Mouse (Mus musculus) G1E (cell line): ENCODE data around the gene Dcaf5. TPM values are rescaled to one million over a fixed set of nuclear protein-coding genes. Genes with fewer than 3 reads are reported as not detected.

Source experiments
- ATAC-seq: 2 replicates; pipeline ENCODE4 v1.8.0; 2016; ENCODE audit warnings: mild to moderate bottlenecking; ENCODE audit not compliant: insufficient number of reproducible peaks, poor library complexity, low FRiP score, severe bottlenecking; ENCODE audit errors: extremely low read depth
- DNase-seq: peaks from one replicate; pipeline ENCODE4 v3.0.0; 2012; ENCODE audit warnings: low spot score
- H3K27me3 ChIP-seq: 2 replicates; pipeline ENCODE4 v1.6.1; 2012; ENCODE audit warnings: mild to moderate bottlenecking, low read length, inconsistent platforms; ENCODE audit not compliant: insufficient read depth
- H3K36me3 ChIP-seq: replicated peaks from 2 replicates; pipeline ENCODE3; 2012; ENCODE audit warnings: mild to moderate bottlenecking, inconsistent platforms
- H3K4me1 ChIP-seq: 2 replicates; pipeline ENCODE4 v1.6.1; 2012; ENCODE audit warnings: low read depth, low read length, inconsistent platforms, mixed read lengths; ENCODE audit not compliant: insufficient read depth
- H3K4me3 ChIP-seq: 2 replicates; pipeline ENCODE4 v1.5.1; 2012; ENCODE audit warnings: low read depth, mild to moderate bottlenecking, inconsistent platforms, low read length, moderate library complexity, mixed read lengths
- H3K9me3 ChIP-seq: replicated peaks from 2 replicates; pipeline ENCODE4 v1.6.1; 2012; ENCODE audit warnings: inconsistent platforms
- CTCF ChIP-seq: IDR thresholded peaks from 2 replicates; pipeline ENCODE4 v1.5.1; 2012; ENCODE audit warnings: low read depth, low read length, inconsistent platforms, mixed read lengths
- GATA1 ChIP-seq: IDR thresholded peaks from 2 replicates; pipeline ENCODE4 v1.6.1; 2012; ENCODE audit warnings: borderline replicate concordance, low read length, inconsistent platforms, mixed read lengths
- GATA2 ChIP-seq: IDR thresholded peaks from 2 replicates; pipeline ENCODE4 v1.6.1; 2012; ENCODE audit warnings: low read depth, low read length, inconsistent platforms, borderline replicate concordance
- POLR2AphosphoS5 ChIP-seq: IDR thresholded peaks from 2 replicates; pipeline ENCODE4 v1.6.1; 2012; ENCODE audit warnings: low read depth, low read length, inconsistent platforms; ENCODE audit not compliant: insufficient replicate concordance
- TAL1 ChIP-seq: conservative IDR thresholded peaks from 2 replicates; pipeline ENCODE4 v1.6.1; 2012; ENCODE audit warnings: low read depth, low read length, inconsistent platforms, mixed read lengths
- polyA plus RNA-seq: library from polyadenylated mRNA; stranded (reverse); fragments of >175 nt; gene quantifications from 2 replicates; pipeline ENCODE4 v1.2.3, GENCODE M21; 2012
- total RNA-seq, 2 experiments: library from RNA; stranded (forward) in 1 of 2; stranded (reverse) in 1 of 2; fragments of 200-1000 nt in 1 of 2; fragments of >200 nt in 1 of 2; fragmentation: Nextera tagmentation in 1 of 2; gene quantifications; 2 replicates each; pipeline ENCODE4 v1.2.3; 2014 to 2017

Gene Dcaf5
- total and polyA plus RNA-seq, 3 experiments = 25.6 to 47.2 (median 26.7) TPM

DNA sequence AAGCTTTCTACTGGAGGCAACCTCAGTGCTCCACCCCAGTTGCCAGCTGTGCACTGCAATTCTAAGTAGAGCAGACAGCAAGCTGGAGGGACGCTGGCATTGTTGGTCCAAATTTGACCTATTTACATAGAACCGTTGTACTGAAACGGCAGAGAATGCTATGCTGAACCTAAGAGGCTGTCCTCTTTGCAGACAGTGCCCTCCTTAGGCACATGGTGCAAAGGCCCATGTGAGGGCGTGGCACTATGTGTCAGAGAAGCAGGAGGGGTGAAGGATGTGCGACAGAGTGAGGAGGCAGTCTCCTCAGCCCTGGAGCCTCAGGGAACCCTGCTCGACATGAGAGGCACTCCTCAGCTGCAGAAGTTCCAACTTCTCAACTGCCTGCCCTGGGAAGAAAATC, 40.0 kb downstream of the Dcaf5 start:
- ATAC-seq = no peak
- no peaks in the 10 kb centered on the region for H3K27me3 ChIP-seq
- no peaks in the 10 kb centered on the region for H3K4me1 ChIP-seq
- H3K4me3 ChIP-seq = no peak overlapping the region
- H3K9me3 ChIP-seq = no peaks in the 10 kb centered on the region
- TF ChIP-seq GATA2 (no peak), POLR2AphosphoS5 (no peak), CTCF (no peak), TAL1 (no peak), GATA1 (no peak)
- H3K36me3 ChIP-seq = peaks cover 76% of the 10 kb centered on the region
- no peak for DNase-seq

DNA sequence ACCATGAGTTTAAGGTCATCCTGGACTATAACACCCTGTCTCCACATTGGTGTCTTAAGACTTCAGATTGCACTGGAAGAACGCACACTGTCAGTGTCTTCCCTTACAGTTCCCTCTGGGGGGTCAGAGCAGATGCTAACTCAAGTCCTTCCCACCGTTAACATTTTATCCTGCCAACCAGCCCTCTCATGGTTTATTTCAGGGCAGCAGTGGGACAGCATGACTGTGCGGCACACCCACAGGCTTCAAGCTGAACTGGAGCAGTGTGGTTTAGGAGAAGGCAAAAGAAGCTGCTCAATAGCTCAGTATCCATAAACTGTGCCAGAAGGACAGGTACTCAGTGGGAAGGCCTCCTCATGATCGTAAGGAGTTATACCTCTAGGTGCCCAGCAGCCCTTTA, 41.1 kb downstream of the Dcaf5 start:
- H3K4me3 ChIP-seq = no peak overlapping the region
- peaks cover 73% of the 10 kb centered on the region for H3K36me3 ChIP-seq
- no peaks in the 10 kb centered on the region for H3K27me3 ChIP-seq
- no peak for TF ChIP-seq CTCF
- TF ChIP-seq TAL1 = no peak
- no peak for TF ChIP-seq GATA1
- no peak for TF ChIP-seq GATA2
- no peak for TF ChIP-seq POLR2AphosphoS5
- DNase-seq = no peak
- no peaks in the 10 kb centered on the region for H3K4me1 ChIP-seq
- no peaks in the 10 kb centered on the region for H3K9me3 ChIP-seq
- ATAC-seq = no peak

GRCm38 (mm10) chr12:80394045-80394444, 42.4 kb downstream of the Dcaf5 start:
- Histone ChIP-seq H3K36me3 (peaks cover 80% of the 10 kb centered on the region), H3K4me1 (no peaks in the 10 kb centered on the region), H3K4me3 (no peak overlapping the region), H3K27me3 (no peaks in the 10 kb centered on the region), H3K9me3 (no peaks in the 10 kb centered on the region)
- no peak for DNase-seq
- TF ChIP-seq POLR2AphosphoS5 (no peak), GATA2 (no peak), TAL1 (no peak), CTCF (no peak), GATA1 (no peak)
- no peak for ATAC-seq

GRCm38 (mm10) chr12:80389448-80389847, 47.0 kb downstream of the Dcaf5 start:
- Histone ChIP-seq H3K4me3 (no peak overlapping the region), H3K27me3 (no peaks in the 10 kb centered on the region), H3K4me1 (no peaks in the 10 kb centered on the region), H3K9me3 (no peaks in the 10 kb centered on the region), H3K36me3 (peaks cover 72% of the 10 kb centered on the region)
- no peak for TF ChIP-seq POLR2AphosphoS5
- no peak for TF ChIP-seq GATA1
- TF ChIP-seq TAL1 = no peak
- no peak for TF ChIP-seq GATA2
- no peak for TF ChIP-seq CTCF
- no peak for DNase-seq
- ATAC-seq = no peak

DNA sequence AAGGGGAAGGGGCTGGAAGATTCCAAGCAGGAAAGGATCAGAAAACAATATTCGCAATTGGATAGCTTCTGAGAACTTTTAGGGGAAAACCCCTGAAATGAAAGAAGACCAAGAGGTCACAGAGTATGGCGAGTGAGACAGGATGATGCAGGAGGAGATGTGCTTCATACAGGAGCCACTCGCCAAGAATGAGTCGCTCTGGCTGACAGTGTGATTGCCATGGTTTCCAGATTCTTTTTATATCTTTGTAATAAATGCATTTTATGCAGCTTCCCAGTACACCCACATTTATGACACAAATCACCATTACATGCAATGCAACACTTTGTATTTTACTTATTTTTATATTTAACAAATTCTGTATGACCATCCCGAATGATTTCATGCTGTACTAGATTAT, 49.1 kb downstream of the Dcaf5 start:
- Histone ChIP-seq H3K4me1 (no peaks in the 10 kb centered on the region), H3K36me3 (peaks cover 82% of the 10 kb centered on the region), H3K4me3 (no peak overlapping the region), H3K27me3 (no peaks in the 10 kb centered on the region), H3K9me3 (no peaks in the 10 kb centered on the region)
- ATAC-seq (no peak), DNase-seq (no peak)
- no peak for TF ChIP-seq TAL1
- no peak for TF ChIP-seq CTCF
- no peak for TF ChIP-seq POLR2AphosphoS5
- no peak for TF ChIP-seq GATA1
- TF ChIP-seq GATA2 = no peak

GRCm38 (mm10) chr12:80385361-80385760, 51.0 kb downstream of the Dcaf5 start:
- peaks cover under 1% of the 10 kb centered on the region; the same call in 1 of the 2 replicates for H3K4me1 ChIP-seq
- H3K4me3 ChIP-seq = no peak overlapping the region
- DNase-seq = no peak
- no peak for ATAC-seq
- peaks cover 82% of the 10 kb centered on the region for H3K36me3 ChIP-seq
- H3K27me3 ChIP-seq = no peaks in the 10 kb centered on the region
- no peaks in the 10 kb centered on the region; the same call in 1 of the 2 replicates for H3K9me3 ChIP-seq
- TF ChIP-seq GATA1 (no peak), CTCF (no peak), TAL1 (no peak), POLR2AphosphoS5 (no peak), GATA2 (no peak)
